Mouse (Mus musculus): ENCODE data around the gene Agpat2.

DNA sequence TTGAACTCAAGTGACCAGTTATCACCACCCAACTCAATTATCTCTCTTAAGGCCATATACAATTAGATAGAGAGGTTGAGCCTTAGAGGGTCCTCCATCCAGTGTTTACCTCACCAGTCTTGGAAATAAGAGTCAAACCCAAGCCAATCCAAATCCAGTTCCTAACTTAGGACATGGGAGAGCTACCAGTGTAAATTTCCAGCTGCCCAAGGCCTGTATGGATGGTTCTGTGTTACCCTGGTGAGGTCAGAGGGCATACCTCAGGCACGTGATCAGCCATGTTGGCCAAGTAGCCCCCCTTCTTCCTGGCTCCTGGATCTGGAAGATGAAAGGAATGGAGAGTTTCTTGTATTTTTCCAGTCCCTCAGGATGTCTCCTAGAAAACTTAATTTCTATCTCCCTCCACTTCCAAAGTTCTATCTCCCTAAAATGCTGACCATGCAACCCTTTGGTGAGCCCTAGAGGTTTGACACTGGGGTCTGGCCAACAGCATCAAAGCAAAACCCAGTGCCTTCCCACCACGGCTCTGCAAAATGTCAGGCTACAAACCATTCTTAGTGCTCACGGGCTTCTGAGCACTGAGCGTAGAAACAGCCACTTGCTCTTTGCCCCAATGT is 33.2 kb upstream of the Agpat2 start:
- no peak for TF ChIP-seq CTCF (IDR thresholded peaks at IDR 0.05; ENCODE audit: insufficient read depth, low read length)
- TF ChIP-seq POLR2A (IDR thresholded peaks at IDR 0.05; ENCODE audit: borderline replicate concordance, extremely low read depth, low read depth, low read length), result no peak

Data from lung, adult 2 months (tissue).